Mouse (Mus musculus) ZHBTc4 (cell line): ENCODE measurements around the gene Zfp280b.
"Not testable (repeated sequence)": the region's sequence is repeated elsewhere in the genome, so short reads cannot be mapped to it uniquely, and the experiment has no call there.

Experiments
- DNase-seq: peaks from one replicate; pipeline ENCODE4 v3.0.0-alpha.2; 2011; ENCODE audit warnings: low read depth, low spot score

Zfp280b gene

DNA sequence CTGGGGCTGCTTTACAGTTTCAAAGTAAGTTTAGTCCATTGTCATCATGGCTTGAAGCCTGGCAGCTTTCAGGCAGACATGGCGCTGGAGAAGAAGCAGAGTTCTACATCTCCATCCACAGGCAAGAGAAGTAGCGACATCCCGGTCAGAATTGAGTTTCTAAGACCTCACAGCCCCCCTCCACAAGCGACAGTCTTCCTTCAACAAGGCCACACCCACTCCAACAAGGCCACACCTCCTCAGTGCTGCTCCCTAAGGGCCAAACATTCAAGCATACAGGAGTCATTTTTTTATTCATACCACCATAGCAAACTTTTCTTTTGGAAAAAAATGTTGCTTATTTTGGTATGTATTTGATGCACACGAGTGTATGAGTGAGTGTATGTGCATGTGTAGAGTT, 2.0 kb upstream of the Zfp280b start:
- DNase-seq: peak; percentile 87

GRCm38 (mm10) chr10:76031511-76032401, 694 bp upstream of the Zfp280b start:
- no peak for DNase-seq

- no peak for DNase-seq
These were observed 637 bp downstream of the Zfp280b start for GRCm38 (mm10) chr10:76033119-76033455.

GRCm38 (mm10) chr10:76034001-76034600, 1.7 kb downstream of the Zfp280b start:
- peak; percentile 53 for DNase-seq

- DNase-seq: no peak
These were observed 2.8 kb downstream of the Zfp280b start for GRCm38 (mm10) chr10:76035277-76035676.

DNA sequence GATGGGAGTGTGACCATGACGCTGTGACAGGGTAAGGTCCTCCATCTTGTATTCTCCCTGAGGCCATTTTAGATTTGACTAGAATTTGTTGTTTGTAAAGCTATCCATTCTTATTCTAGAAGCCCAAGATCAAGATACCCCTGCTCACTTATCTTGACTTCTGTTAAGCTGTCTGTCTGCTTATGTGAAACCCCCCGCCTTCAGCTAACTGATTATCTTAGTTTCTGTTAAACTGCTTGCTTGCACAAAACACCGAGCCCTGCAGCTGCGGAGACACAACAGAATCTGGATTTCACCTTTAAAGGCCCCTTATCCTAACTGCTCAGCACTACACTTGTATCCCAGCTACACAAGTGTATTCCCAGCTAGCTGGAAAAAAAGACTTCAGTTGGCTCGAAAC, 4.5 kb downstream of the Zfp280b start:
- no peak for DNase-seq

GRCm38 (mm10) chr10:76045343-76045742, 12.9 kb downstream of the Zfp280b start:
- DNase-seq: peak; percentile 73

DNA sequence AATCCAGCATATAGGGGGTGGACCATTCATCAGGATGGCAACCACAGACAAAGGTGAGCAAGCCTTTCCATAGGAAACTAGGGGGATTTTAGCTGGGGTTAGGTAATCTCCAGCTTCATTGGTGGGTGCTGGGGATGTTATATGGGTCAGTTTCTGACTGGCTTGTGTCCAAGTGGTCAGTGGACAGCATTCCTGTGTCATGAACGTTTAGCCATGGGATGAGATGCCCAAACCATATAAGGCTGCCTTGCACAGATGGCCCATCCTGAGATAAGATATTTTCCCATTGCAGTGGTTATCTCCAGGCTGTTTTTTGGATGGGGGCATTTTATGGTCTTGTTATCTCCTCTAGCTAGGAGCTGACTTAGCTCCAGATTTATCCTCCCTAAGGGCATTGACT, 14.3 kb downstream of the Zfp280b start:
- no peak for DNase-seq

GRCm38 (mm10) chr10:76047182-76047869, 14.9 kb downstream of the Zfp280b start:
- DNase-seq: peak; percentile 55

- no peak for DNase-seq
These were observed 16.5 kb downstream of the Zfp280b start for GRCm38 (mm10) chr10:76048967-76049366.

GRCm38 (mm10) chr10:76051860-76052259, 19.4 kb downstream of the Zfp280b start:
- DNase-seq: peak; percentile 61

GRCm38 (mm10) chr10:76062439-76062838, 30.0 kb downstream of the Zfp280b start:
- peak; percentile 72 for DNase-seq

DNA sequence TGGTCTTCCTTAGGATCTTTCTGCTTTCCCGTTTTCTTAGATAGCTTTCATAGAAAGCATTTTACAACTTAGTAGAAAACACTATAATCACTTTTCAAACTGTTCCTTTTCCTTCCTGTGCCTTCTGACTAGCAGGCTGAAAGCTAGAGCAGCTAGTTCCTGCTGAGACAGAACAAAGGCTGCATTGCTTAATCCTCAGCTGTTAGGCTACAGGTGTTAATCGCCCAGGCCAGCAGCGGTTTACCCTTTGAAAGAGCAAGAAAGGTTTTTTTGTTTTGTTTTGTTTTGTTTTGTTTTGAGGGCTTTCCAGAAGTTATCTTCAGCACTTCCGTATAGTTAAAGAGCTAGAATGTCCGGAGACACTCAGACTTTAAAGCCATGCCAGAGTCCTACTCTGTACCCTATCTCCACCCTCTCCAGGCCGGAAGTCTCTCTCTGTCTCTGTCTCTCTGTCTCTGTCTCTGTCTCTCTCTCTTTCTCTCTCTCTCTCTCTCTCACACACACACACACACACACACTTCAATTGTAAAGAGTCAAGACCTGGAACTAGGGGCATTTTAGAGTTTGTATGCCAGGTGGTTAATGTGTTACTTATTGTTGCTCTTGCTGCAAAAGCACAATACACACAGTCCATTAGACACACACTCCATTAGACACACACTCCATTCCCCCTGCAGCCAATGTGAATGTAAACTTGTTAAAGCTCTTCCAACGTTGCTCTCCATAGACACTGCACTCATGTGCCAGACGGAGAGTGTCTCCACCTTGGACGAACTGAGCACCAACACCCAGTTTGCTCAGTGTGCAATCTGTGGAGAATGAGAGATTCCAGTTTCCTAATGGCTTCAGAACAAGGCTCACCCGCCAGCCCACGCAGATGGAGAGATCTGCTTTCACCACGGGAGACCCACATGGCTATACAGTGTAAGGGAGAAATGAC, 35.5 kb downstream of the Zfp280b start:
- DNase-seq: peak; percentile 90

GRCm38 (mm10) chr10:76072080-76072479, 39.6 kb downstream of the Zfp280b start:
- not testable (repeated sequence) for DNase-seq

GRCm38 (mm10) chr10:76077008-76077407, 44.6 kb downstream of the Zfp280b start:
- peak; percentile 58 for DNase-seq
